Mouse (Mus musculus): Measurements from ENCODE around the gene S100a7a. TPM values are rescaled to one million over a fixed set of nuclear protein-coding genes. Genes with fewer than 3 reads are reported as not detected.

Gene S100a7a
- total RNA-seq, 4 experiments from 2014 or later, result not detected

Other genes starting within 250 kb of the S100a7a start
- 10 to 100 TPM; 14.0 to 16.8 (median 14.8) TPM for gene Ints3, start 220.4 kb upstream of the S100a7a start, total RNA-seq (2022)
- 1 to 10 TPM; 3.8 to 6.9 (median 6.1) TPM for gene Npr1, start 188.2 kb upstream of the S100a7a start, total RNA-seq (2022)
- 10 to 100 TPM; 24.4 to 33.4 (median 26.9) TPM for gene Ilf2, start 177.9 kb upstream of the S100a7a start, total RNA-seq (2022)
- gene Snapin, start 163.0 kb upstream of the S100a7a start, total RNA-seq (2022), result 10 to 100 TPM; 77.7 to 93.9 (median 78.5) TPM
- gene Chtop, start 144.5 kb upstream of the S100a7a start, total RNA-seq (2022), result 100 to 1,000 TPM; 112 to 117 (median 114) TPM
- gene S100a1, start 139.6 kb upstream of the S100a7a start, total RNA-seq (2022), result 100 to 1,000 TPM; 157 to 190 (median 173) TPM
- 10 to 100 TPM in 3 of 4 experiments, 1 to 10 TPM in 1; 7.5 to 16.2 (median 11.8) TPM for gene S100a13, start 139.6 kb upstream of the S100a7a start, total RNA-seq (2022)
- not detected for gene S100a14, start 127.2 kb upstream of the S100a7a start, total RNA-seq (2022)
- gene S100a16, start 116.8 kb upstream of the S100a7a start, total RNA-seq (2022), result 10 to 100 TPM; 50.1 to 57.1 (median 51.9) TPM
- gene S100a3, start 93.4 kb upstream of the S100a7a start, total RNA-seq (2022), result not detected
- not detected for gene S100a2, start 63.8 kb upstream of the S100a7a start, total RNA-seq (2022)
- not detected for gene Gm42674, start 52.1 kb upstream of the S100a7a start, total RNA-seq (2022)
- gene S100a4, start 50.2 kb upstream of the S100a7a start, total RNA-seq (2022), result 10 to 100 TPM in 2 of 4 experiments, 1 to 10 TPM in 2; 4.9 to 29.2 (median 11.3) TPM
- 1 to 10 TPM in 2 of 4 experiments, under 1 TPM in 1, not detected in 1; 0.68 to 2.5 (median 2.2) TPM for gene S100a5, start 45.5 kb upstream of the S100a7a start, total RNA-seq (2022)
- gene S100a6, start 41.1 kb upstream of the S100a7a start, total RNA-seq (2022), result 10 to 100 TPM; 38.3 to 90.6 (median 55.1) TPM
- gene S100a8, start 15.0 kb downstream of the S100a7a start, total RNA-seq (2022), result under 1 TPM in 2 of 4 experiments, not detected in 2; 0.75 to 0.92 TPM
- not detected for gene S100a9, start 41.7 kb downstream of the S100a7a start, total RNA-seq (2022)
- gene Pglyrp4, start 72.9 kb downstream of the S100a7a start, total RNA-seq (2022), result not detected
- gene Gm5849, start 123.9 kb downstream of the S100a7a start, total RNA-seq (2022), result not detected

Data from gastrocnemius, adult 8-10 months (tissue).